Mouse (Mus musculus) thymus, postnatal 36 days (tissue): Measurements from ENCODE around the gene D630039A03Rik.

Source experiments
- DNase-seq, 2 experiments: peaks; one replicate each; pipeline ENCODE4 v3.0.0; 2022; ENCODE audit warnings: mixed read lengths in 2 of 2

The D630039A03Rik gene

DNA sequence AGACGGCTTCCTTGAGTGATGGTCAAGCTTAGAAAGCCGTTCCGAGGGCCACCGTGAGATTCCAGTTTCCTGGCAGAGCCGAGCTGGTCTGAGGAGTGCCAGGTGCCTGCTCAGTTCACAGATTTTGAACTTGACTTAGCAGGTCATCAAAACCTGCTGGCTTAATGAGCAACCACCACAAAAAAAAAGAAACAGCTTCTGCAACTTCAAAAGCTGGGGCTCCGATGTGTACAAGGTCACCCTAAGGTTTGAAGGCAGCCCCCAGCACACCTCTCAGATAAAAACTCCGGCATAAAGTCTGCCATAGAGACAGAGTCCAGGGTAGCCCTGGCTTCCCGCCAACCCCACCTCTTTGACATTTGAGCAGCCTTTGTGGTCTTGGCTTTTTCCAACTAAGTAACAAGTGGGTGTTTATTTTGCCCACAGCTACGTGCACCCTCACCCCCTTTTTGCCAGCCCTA, at the start of gene D630039A03Rik:
Gene D630039A03Rik, minus strand, starts transcription at position 97 of the 461 bp plus-strand sequence.
- peak; percentile 33 to 38 for DNase-seq

GRCm38 (mm10) chr4:57965516-57965915, 49.4 kb upstream of the D630039A03Rik start:
- no peak for DNase-seq

GRCm38 (mm10) chr4:57964143-57964542, 48.0 kb upstream of the D630039A03Rik start:
- no peak for DNase-seq

- no peak for DNase-seq
Measured at GRCm38 (mm10) chr4:57959056-57959455, 43.0 kb upstream of the D630039A03Rik start.

- peak; percentile 57 to 69 for DNase-seq
Measured at GRCm38 (mm10) chr4:57958098-57958497, 42.0 kb upstream of the D630039A03Rik start.

DNA sequence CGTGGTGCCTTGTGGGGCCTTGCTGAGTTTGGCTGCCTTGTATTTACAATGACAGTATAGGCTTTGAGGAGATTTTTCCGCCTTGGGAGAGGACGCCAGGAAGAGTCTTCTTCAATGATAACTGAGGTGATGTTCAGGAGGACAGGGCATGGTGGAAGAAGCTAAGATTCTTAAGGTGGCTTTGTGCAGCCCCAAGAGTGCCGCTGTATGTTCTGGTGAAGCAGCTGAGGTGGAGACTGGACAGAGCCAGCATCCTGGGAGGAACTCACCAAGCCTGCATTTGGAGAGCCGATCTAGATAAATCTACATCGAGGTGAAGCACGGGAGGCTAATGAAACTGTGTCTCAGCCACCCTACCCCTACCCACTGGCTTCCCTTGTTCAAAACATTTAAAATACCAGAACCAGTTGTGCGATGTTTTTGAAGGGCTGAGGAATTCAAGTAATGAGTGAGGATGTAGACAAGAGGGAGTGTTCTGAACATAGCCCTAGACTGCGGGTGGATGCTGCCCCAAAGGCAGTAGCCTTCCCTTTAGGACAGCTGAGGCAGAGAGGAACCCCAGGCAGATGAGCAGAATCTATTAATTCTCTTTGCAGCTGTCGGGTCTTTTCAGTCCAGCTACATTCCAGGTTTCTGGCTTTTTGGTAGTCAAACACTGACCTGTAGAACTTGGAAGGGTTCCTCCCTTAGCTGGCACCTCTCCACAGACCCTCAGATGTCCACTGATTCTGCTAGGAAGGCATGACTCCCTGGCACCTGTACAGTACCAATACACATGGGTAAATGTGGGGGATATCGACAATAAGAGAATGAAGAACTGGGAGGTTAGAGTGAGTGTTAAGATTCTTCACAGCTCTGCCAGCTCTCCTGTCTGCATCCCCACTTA, 41.3 kb upstream of the D630039A03Rik start:
- DNase-seq: no peak

DNA sequence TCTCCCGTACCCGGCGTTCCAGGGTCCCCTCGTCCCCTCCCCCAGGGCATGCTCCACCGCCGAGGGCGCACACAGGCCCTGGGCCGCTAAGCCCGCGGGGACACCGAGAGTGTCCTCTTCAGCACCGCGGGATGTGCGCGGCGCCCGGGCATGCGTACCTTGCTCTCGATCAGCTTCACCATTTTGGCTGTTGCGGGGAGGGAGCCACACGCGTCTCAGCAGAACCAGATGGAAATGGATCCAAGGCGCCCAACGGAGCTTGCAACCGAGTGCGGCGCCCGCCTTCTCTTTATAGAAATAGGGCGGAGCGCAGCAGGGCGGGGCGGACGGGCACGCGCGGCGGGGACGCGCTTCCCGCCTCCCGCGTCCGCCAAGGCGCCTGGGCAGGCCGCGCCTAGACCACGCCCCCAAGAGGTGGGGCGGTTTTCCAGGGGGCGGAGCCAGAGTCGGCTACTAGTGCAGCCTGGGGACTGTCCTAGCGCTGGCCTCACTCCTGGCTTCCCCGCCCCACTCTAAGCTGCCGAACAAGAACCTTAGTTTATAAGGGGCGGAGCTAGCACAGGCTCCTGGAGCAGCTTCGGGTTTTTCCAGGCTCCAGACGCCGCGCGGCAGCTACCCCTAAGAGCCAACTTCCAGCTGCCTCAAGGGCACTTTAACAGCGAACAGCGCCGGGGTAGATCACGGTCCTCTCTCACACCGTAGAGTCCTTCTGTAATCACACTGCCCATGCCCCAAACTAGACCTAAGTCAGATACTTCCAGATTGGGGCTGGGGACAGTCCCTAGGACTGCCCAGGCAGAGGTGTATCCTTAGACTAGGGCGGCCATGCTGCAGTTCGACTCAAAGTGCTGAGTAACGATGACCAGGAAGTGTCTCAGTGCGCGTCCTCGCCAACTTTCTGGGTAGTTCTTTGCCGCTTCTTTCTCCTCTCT, 40.2 kb upstream of the D630039A03Rik start, which contains the start of gene Txn1:
Gene Txn1, minus strand, starts transcription at position 383 of the 932 bp plus-strand sequence.
- DNase-seq: peak; percentile 94 to 96

DNA sequence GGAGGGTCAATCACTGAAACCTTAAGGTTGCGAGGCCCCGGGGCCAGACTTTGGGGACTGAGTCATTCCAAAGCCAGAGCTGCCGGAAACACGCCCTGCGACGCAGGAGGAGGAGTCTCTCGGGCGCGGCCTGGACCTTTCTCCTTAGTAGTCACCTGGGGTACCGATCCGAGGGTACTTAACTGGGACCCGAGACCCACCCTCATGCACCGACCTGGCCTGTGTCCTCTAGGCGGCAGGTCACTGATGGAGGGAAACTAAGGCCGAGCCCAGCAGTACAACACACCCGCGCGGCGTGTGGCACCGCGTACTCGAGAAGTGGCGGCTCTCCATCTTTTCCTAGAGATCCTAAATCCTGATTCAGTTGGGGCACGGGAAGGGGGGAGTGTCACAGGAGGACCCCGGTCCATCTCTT, 39.5 kb upstream of the D630039A03Rik start:
- DNase-seq: peak; percentile 57 to 72

DNA sequence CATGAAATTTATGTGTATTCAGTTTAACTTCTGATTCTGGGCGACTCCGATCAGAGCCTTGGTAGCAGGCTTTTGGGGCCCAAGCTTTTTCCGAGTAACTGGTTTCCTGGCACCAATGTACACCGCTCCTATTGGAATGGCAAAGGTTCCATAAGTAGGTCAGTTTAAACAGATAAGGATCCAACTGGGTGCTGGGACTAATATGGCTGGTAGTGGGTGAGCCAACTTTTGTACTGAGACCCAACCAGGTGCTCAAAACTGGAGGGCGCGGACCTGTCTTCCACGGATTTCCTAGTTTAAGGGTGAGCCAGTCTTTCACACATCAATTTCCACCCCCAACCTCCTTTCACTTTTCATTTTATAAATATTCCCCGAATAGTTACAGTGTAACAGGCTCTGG, 38.9 kb upstream of the D630039A03Rik start:
- no peak for DNase-seq

DNA sequence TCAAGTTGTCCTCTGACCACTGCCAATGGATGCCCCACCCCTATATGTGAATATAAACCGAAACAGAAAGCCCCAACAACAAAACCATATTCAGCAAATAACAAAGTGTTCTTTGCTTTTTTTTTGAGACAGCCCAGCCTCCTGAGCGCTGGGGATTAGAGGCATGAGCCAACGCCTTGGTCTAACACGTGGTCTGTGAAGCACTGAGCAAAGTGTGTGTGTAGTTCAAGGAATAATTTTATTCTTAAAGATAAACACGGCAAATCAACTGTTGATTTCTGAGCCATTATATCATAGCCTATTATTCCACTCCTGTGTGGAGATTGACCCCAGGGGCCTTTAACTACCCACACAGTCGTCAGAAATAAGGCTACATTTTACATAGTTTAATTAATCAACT, 38.5 kb upstream of the D630039A03Rik start:
- DNase-seq: no peak

- no peak for DNase-seq
Measured at GRCm38 (mm10) chr4:57953796-57954195, 37.7 kb upstream of the D630039A03Rik start.

DNA sequence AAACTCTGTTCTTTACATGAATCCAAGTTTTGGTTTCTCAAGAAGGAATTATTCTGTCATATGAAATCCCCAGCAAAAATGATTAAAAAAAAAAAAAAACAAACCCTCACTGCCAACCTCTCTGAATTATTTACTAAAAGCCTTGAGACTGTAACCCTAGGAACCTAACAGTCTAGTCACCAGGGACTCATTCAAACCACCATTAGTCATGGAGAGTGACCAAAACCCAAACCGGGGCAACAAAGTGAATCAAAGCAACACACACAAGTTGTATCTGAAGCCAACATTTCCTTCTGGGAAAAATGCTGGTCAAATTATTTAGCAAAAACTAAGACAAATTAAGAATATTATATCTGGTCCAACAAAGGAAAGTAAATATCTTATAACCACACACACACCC, 36.8 kb upstream of the D630039A03Rik start:
- no peak for DNase-seq

- DNase-seq: no peak
Measured at GRCm38 (mm10) chr4:57952416-57952815, 36.3 kb upstream of the D630039A03Rik start.

DNA sequence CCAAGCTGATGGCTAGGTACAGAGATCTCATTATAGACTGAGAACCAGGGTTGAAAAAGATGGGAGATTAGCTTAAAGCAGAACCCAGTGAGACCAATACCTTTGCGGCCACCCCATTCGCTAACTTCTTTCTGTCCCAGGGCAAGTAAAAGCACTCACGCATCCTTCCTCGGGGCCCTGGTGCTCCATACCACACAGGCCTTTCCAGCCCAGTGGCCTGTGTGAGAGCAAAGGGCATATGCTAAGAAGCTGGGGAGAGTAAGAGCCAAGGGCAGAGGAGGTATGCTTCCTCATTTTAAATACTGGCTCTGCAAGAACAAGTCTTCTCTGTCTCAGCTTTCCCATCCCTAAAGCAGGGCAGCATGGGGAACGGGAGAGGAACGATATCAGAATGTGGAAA, 33.8 kb upstream of the D630039A03Rik start:
- DNase-seq: no peak

DNA sequence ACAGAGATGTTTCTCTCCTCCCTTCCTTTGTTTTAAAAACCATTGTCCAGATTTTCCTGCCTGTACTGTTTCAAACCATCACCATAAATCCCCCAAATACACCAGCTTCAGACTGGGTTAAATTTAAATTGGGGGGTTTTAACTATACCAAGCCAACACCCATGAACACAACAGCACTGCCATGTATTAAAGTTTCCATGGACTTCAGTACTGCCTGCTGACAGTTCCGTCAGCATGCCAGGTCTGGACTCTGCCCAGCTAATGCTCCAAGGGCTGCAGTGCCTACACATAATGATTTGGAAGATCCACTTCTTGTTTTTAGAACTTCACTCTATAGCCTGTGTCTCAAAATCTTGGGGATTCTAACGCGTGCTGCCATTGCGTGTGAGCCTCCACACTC, 31.4 kb upstream of the D630039A03Rik start:
- no peak for DNase-seq

DNA sequence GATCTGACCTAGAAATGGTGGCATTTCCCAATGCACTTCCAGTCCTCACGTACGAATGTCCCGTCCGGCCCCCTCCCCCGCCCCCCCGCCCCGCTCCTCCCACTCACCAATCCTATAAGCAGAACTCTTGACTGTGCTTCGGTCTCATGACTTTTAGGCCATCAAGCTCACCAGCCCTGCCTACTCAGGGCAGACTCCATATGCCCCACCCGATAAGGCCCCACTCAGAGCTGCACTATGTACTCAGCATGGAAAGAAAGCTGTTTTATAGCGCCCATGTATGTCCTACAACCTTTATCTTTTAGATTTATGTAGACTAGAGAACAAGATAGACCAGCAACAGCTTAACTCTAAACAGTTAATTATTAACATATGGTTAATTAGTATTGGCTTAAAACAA, 30.9 kb upstream of the D630039A03Rik start:
- DNase-seq: no peak

DNA sequence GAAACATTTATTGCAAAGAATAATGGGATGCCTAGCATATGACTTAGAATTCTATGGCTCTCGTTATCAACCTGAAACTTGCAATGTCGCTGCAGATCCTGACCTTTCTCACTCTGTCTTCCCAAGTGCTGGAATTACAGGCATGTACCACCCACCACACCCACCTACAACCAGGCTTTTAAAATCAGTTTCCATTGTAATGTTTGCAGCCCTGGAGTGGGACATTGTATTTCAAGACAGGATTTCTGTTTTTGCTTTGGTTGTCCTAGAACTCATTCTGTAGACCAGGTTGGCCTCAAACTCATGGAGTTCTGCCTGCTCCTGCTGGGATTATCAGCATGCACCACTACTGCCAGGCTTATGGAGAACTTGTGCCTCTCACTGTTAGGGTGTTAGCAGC, 26.8 kb upstream of the D630039A03Rik start:
- no peak for DNase-seq

GRCm38 (mm10) chr4:57940631-57941030, 24.5 kb upstream of the D630039A03Rik start:
- DNase-seq: no peak

- DNase-seq: no peak
Measured at GRCm38 (mm10) chr4:57937292-57937691, 21.2 kb upstream of the D630039A03Rik start.

DNA sequence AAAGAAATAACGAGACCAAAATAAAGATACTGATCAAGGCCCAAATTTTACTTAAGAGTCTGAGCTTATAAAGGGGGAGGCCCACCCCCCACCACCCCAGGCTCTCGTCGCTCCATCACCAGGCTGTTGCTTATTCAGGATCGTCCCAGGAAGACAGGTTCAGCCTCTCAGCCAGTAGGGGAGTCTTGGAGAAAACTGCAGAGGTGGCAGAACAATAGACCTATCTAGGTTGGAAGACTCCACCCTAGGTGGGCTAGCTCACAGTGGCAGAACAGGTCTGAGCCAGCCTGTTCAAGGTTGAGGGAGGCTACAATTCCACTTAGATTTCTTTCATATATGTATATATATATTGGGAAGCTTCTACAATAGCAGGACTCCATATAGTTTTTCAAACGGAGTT, 18.1 kb upstream of the D630039A03Rik start:
- no peak for DNase-seq

DNA sequence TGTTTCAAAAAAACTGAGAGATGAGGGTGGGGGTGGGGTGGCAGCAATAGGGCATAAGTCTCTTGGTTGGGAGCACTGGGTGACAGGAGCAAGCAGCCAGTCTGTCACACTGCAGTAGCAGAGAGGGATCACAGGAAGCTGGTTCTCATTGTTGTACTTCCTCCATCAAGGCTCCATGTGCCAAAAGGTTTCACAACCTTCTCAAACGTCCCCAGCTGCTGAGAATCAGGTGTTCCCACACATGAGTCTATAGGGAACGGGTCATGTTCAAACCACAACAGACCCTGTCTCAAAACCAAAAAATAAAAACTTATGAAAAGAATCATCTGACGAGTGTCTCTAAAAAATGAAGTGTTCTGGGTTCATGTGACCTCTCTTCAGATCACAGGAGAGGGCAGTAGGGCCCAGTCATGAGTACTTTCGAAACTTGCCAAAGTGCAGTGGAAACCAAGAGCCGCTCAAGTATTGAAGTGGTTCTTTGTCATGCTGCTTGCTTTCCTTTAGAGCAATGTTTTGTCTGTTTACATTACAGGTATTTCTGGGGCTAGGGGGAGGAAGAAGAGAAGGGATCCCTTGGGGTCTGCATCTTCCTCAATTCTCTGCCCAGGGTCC, 14.6 kb upstream of the D630039A03Rik start:
- DNase-seq: no peak

DNA sequence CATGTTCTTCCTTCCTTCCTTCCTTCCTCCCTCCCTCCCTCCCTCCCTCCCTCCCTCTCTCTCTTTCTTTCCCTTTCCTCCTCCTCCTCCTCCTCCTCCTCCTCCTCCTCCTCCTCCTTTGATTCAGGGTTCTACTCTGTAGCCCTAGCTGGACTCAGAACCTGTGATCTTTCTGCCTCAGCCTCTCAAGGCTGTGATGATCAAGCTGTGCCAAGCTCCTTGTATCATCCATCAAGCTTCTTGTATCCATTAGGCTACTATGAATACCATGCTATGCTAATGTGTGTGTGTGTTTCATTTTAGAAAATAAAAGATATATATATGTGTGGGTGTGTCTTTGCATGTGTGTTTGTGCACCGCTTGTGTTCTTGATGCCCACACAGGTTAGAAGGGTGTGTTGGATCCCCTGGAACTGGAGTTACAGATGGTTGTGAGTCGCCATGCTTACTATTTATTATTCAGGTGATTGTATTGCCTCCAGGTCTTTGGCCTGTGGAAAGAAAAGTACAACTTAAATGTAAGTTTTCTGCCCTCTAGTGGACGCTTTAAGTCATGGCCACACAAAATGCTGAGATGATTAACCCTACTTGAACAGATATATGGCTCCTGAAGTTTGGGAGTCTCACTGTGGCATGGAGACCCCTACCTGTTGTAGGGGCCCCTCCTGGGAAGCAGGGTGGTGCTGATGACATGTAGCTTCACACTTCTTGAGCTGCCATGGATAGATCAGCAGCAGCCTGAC, 11.5 kb upstream of the D630039A03Rik start:
- no peak for DNase-seq
